Mouse (Mus musculus): Measurements from ENCODE around the gene 4930455H04Rik.

Gene 4930455H04Rik

GRCm38 (mm10) chr3:116968540-116968997, 502 bp downstream of the 4930455H04Rik start, which contains the start of gene Palmd:
Gene Palmd, minus strand, starts transcription at chr3:116968987.
- DNase-seq: peak; percentile 65

GRCm38 (mm10) chr3:116969003-116969402, 936 bp downstream of the 4930455H04Rik start:
- DNase-seq: peak; percentile 10

GRCm38 (mm10) chr3:116969786-116970185, 1.7 kb downstream of the 4930455H04Rik start:
- peak; percentile 12 for DNase-seq

- no peak for DNase-seq
Observed at GRCm38 (mm10) chr3:116981811-116982575, 13.9 kb downstream of the 4930455H04Rik start.

- peak; percentile 71 for DNase-seq
Observed at GRCm38 (mm10) chr3:116985042-116985455, 17.0 kb downstream of the 4930455H04Rik start.

- no peak for DNase-seq
Observed at GRCm38 (mm10) chr3:116985741-116986140, 17.7 kb downstream of the 4930455H04Rik start.

- no peak for DNase-seq
Observed at GRCm38 (mm10) chr3:116986451-116986850, 18.4 kb downstream of the 4930455H04Rik start.

GRCm38 (mm10) chr3:116988221-116988620, 20.2 kb downstream of the 4930455H04Rik start:
- no peak for DNase-seq

GRCm38 (mm10) chr3:116991180-116991579, 23.1 kb downstream of the 4930455H04Rik start:
- no peak for DNase-seq

GRCm38 (mm10) chr3:116993011-116993410, 24.9 kb downstream of the 4930455H04Rik start:
- DNase-seq: no peak

GRCm38 (mm10) chr3:117001686-117002485, 33.8 kb downstream of the 4930455H04Rik start:
- DNase-seq: no peak

- no peak for DNase-seq
Observed at GRCm38 (mm10) chr3:117003379-117003778, 35.3 kb downstream of the 4930455H04Rik start.

GRCm38 (mm10) chr3:117006636-117007035, 38.6 kb downstream of the 4930455H04Rik start:
- DNase-seq: no peak

GRCm38 (mm10) chr3:117007340-117007739, 39.3 kb downstream of the 4930455H04Rik start:
- no peak for DNase-seq

- DNase-seq: no peak
Observed at GRCm38 (mm10) chr3:117010182-117010581, 42.1 kb downstream of the 4930455H04Rik start.

GRCm38 (mm10) chr3:117020319-117020718, 52.3 kb downstream of the 4930455H04Rik start:
- DNase-seq: no peak

GRCm38 (mm10) chr3:117021907-117022306, 53.8 kb downstream of the 4930455H04Rik start:
- no peak for DNase-seq

GRCm38 (mm10) chr3:117024111-117024510, 56.0 kb downstream of the 4930455H04Rik start:
- DNase-seq: no peak

- DNase-seq: no peak
Observed at GRCm38 (mm10) chr3:117024557-117024956, 56.5 kb downstream of the 4930455H04Rik start.

- DNase-seq: no peak
Observed at GRCm38 (mm10) chr3:117025421-117025820, 57.4 kb downstream of the 4930455H04Rik start.

All from retina, postnatal 1 day (tissue).